Mouse (Mus musculus) E14TG2a.4 (cell line): Measurements from ENCODE around the gene Plekhg3.

ENCODE experiments used
- H3K27me3 ChIP-seq: 2 replicates; pipeline ENCODE4 v1.6.1; 2014; ENCODE audit warnings: low read length, control low read depth; ENCODE audit not compliant: insufficient read depth
- H3K36me3 ChIP-seq: 2 replicates; pipeline ENCODE4 v1.6.1; 2014; ENCODE audit warnings: low read length, control low read depth; ENCODE audit not compliant: insufficient read depth
- H3K4me1 ChIP-seq: replicated peaks from 2 replicates; pipeline ENCODE4 v1.6.1; 2014; ENCODE audit warnings: low read depth, low read length, control low read depth
- H3K4me3 ChIP-seq: replicated peaks from 2 replicates; pipeline ENCODE4 v1.5.1; 2014; ENCODE audit warnings: mild to moderate bottlenecking, low read length
- H3K9me3 ChIP-seq: 2 replicates; pipeline ENCODE4 v1.6.1; 2014; ENCODE audit warnings: low read length, control low read depth
- CTCF ChIP-seq: conservative IDR thresholded peaks from 2 replicates; pipeline ENCODE4 v1.5.1; 2014; ENCODE audit warnings: low read length
- NANOG ChIP-seq: IDR thresholded peaks from 2 replicates; pipeline ENCODE4 v1.6.1; 2014; ENCODE audit warnings: borderline replicate concordance, low read length, mixed read lengths
- POU5F1 ChIP-seq: IDR thresholded peaks from 2 replicates; pipeline ENCODE4 v1.6.1; 2014; ENCODE audit warnings: low read length, borderline replicate concordance

The Plekhg3 gene

GRCm38 (mm10) chr12:76566284-76566683 is 35.6 kb downstream of the Plekhg3 start:
- Histone ChIP-seq H3K9me3 (peaks cover 4% of the 10 kb centered on the region; the same call in 1 of the 2 replicates), H3K36me3 (peaks cover 66% of the 10 kb centered on the region), H3K27me3 (no peaks in the 10 kb centered on the region), H3K4me1 (peaks cover 46% of the 10 kb centered on the region), H3K4me3 (no peak overlapping the region)
- TF ChIP-seq NANOG (no peak), POU5F1 (no peak), CTCF (no peak)

- TF ChIP-seq NANOG (no peak), CTCF (no peak), POU5F1 (no peak)
- peaks cover 4% of the 10 kb centered on the region; the same call in 1 of the 2 replicates for H3K9me3 ChIP-seq
- no peaks in the 10 kb centered on the region for H3K27me3 ChIP-seq
- H3K4me1 ChIP-seq = peaks cover 50% of the 10 kb centered on the region
- H3K4me3 ChIP-seq = peak overlapping the region; percentile 41
- peaks cover 63% of the 10 kb centered on the region for H3K36me3 ChIP-seq
Measured at GRCm38 (mm10) chr12:76570221-76570940, 39.7 kb downstream of the Plekhg3 start.

- no peaks in the 10 kb centered on the region for H3K27me3 ChIP-seq
- H3K4me3 ChIP-seq = peak overlapping the region; percentile 41
- no peak for TF ChIP-seq NANOG
- no peak for TF ChIP-seq POU5F1
- no peak for TF ChIP-seq CTCF
- H3K36me3 ChIP-seq = peaks cover 63% of the 10 kb centered on the region
- peaks cover 4% of the 10 kb centered on the region; the same call in 1 of the 2 replicates for H3K9me3 ChIP-seq
- H3K4me1 ChIP-seq = peaks cover 50% of the 10 kb centered on the region
Measured at GRCm38 (mm10) chr12:76571266-76571665, 40.6 kb downstream of the Plekhg3 start.

GRCm38 (mm10) chr12:76572261-76573251 is 41.9 kb downstream of the Plekhg3 start:
- no peaks in the 10 kb centered on the region for H3K27me3 ChIP-seq
- peaks cover 57% of the 10 kb centered on the region for H3K4me1 ChIP-seq
- H3K36me3 ChIP-seq = peaks cover 64% of the 10 kb centered on the region
- no peak overlapping the region for H3K4me3 ChIP-seq
- H3K9me3 ChIP-seq = no peaks in the 10 kb centered on the region
- TF ChIP-seq CTCF (no peak), NANOG (no peak), POU5F1 (no peak)

- Histone ChIP-seq H3K27me3 (no peaks in the 10 kb centered on the region), H3K4me3 (no peak overlapping the region), H3K36me3 (peaks cover 69% of the 10 kb centered on the region), H3K9me3 (peaks cover 6% of the 10 kb centered on the region; the same call in 1 of the 2 replicates), H3K4me1 (peaks cover 64% of the 10 kb centered on the region)
- no peak for TF ChIP-seq POU5F1
- no peak for TF ChIP-seq NANOG
- TF ChIP-seq CTCF = no peak
Measured at GRCm38 (mm10) chr12:76573381-76573780, 42.7 kb downstream of the Plekhg3 start.

GRCm38 (mm10) chr12:76574815-76575214 is 44.1 kb downstream of the Plekhg3 start:
- peaks cover 8% of the 10 kb centered on the region; the same call in 1 of the 2 replicates for H3K9me3 ChIP-seq
- H3K4me1 ChIP-seq = peaks cover 56% of the 10 kb centered on the region
- H3K4me3 ChIP-seq = no peak overlapping the region
- H3K27me3 ChIP-seq = no peaks in the 10 kb centered on the region
- TF ChIP-seq NANOG (no peak), POU5F1 (no peak), CTCF (no peak)
- peaks cover 82% of the 10 kb centered on the region for H3K36me3 ChIP-seq

GRCm38 (mm10) chr12:76576061-76576460 is 45.4 kb downstream of the Plekhg3 start:
- H3K9me3 ChIP-seq = peaks cover 8% of the 10 kb centered on the region; the same call in 1 of the 2 replicates
- no peak overlapping the region for H3K4me3 ChIP-seq
- TF ChIP-seq NANOG (no peak), POU5F1 (no peak), CTCF (no peak)
- peaks cover 44% of the 10 kb centered on the region for H3K4me1 ChIP-seq
- peaks cover 82% of the 10 kb centered on the region for H3K36me3 ChIP-seq
- H3K27me3 ChIP-seq = no peaks in the 10 kb centered on the region

- Histone ChIP-seq H3K9me3 (peaks cover 8% of the 10 kb centered on the region; the same call in 1 of the 2 replicates), H3K36me3 (peaks cover 78% of the 10 kb centered on the region), H3K4me3 (no peak overlapping the region), H3K27me3 (no peaks in the 10 kb centered on the region), H3K4me1 (peaks cover 36% of the 10 kb centered on the region)
- TF ChIP-seq CTCF (no peak), NANOG (no peak), POU5F1 (no peak)
Measured at GRCm38 (mm10) chr12:76576806-76577205, 46.1 kb downstream of the Plekhg3 start.
